Mouse (Mus musculus) forebrain, postnatal 0 days (tissue): ENCODE data around the gene Ttyh1. TPM values are rescaled to one million over a fixed set of nuclear protein-coding genes. Genes with fewer than 3 reads are reported as not detected.
"Not testable (repeated sequence)": the region's sequence is repeated elsewhere in the genome, so short reads cannot be mapped to it uniquely, and the experiment has no call there.

Source experiments
- ATAC-seq: fragments of 200-750 bp; cut with Nextera tagmentation; 2 replicates; pipeline ENCODE4 v1.8.0; 2017; ENCODE audit warnings: mild to moderate bottlenecking, moderate library complexity
- DNase-seq: peaks from one replicate; pipeline ENCODE4 v3.0.0-alpha.2; 2015
- H3K27ac ChIP-seq: fragments of 300-500 bp; sonication (generic); 2 replicates; pipeline ENCODE4 v1.5.1; 2014; ENCODE audit warnings: low read depth, mild to moderate bottlenecking, antibody characterized with exemption, low read length, moderate library complexity, mixed read lengths
- H3K27me3 ChIP-seq: fragments of 300-500 bp; sonication (generic); 2 replicates; pipeline ENCODE4 v1.6.1; 2014; ENCODE audit warnings: mild to moderate bottlenecking, low read length, mixed read lengths; ENCODE audit not compliant: insufficient read depth
- H3K36me3 ChIP-seq: fragments of 300-500 bp; sonication (generic); 2 replicates; pipeline ENCODE4 v1.6.1; 2014; ENCODE audit warnings: mild to moderate bottlenecking, moderate library complexity; ENCODE audit not compliant: insufficient read depth
- H3K4me1 ChIP-seq: fragments of 300-500 bp; sonication (generic); 2 replicates; pipeline ENCODE4 v1.6.1; 2014; ENCODE audit warnings: antibody characterized with exemption; ENCODE audit not compliant: insufficient read depth
- H3K4me2 ChIP-seq: fragments of 300-500 bp; sonication (generic); 2 replicates; pipeline ENCODE4 v1.6.1; 2014; ENCODE audit warnings: low read depth, mild to moderate bottlenecking, moderate library complexity
- H3K4me3 ChIP-seq: fragments of 300-500 bp; sonication (generic); 2 replicates; pipeline ENCODE4 v1.5.1; 2014; ENCODE audit warnings: low read depth, low read length, mixed read lengths
- H3K9ac ChIP-seq: fragments of 300-500 bp; sonication (generic); 2 replicates; pipeline ENCODE4 v1.6.1; 2014; ENCODE audit warnings: mild to moderate bottlenecking
- H3K9me3 ChIP-seq: fragments of 300-500 bp; sonication (generic); 2 replicates; pipeline ENCODE4 v1.6.1; 2016; ENCODE audit warnings: low read length
- CTCF ChIP-seq: sonication (generic); IDR thresholded peaks from 2 replicates; pipeline ENCODE4 v1.5.1; 2016; ENCODE audit warnings: antibody characterized with exemption, control low read depth, low read depth
- WGBS: fragments of 180-500 bp; shearing (Covaris S2); extraction: QIAGEN DNeasy Blood & Tissue Kit; methylation state at CpG from one replicate; pipeline ENCODE4 v1.1.7; 2014; 5-methylcytosine and 5-hydroxymethylcytosine counted together
- polyA plus RNA-seq: library from polyadenylated mRNA; unstranded; fragments of >200 nt; fragmentation: Nextera tagmentation; extraction: Ambion mirVana; gene quantifications from 2 replicates; pipeline ENCODE4 v1.2.1, GENCODE M21; 2015
- total RNA-seq: library from RNA; depleted of rRNA; stranded (reverse); fragments of >200 nt; gene quantifications from 2 replicates; pipeline ENCODE4 v1.2.3, GENCODE M21; 2014

Gene Ttyh1
- total and polyA plus RNA-seq, 2 experiments from 2014 or later, result 160 to 204 TPM

- H3K36me3 ChIP-seq, result peaks cover 24% of the 10 kb centered on the region
- peak overlapping the region; percentile 46 for H3K9ac ChIP-seq
- no peaks in the 10 kb centered on the region for H3K4me1 ChIP-seq
- H3K4me2 ChIP-seq, result peak overlapping the region; percentile 96
- ATAC-seq (peak; percentile 15; the same call in 1 of the 2 replicates), DNase-seq (peak; percentile 59)
- H3K27me3 ChIP-seq, result peaks cover 9% of the 10 kb centered on the region
- TF ChIP-seq CTCF, result no peak
- peak overlapping the region; percentile 74 for H3K4me3 ChIP-seq
- no peaks in the 10 kb centered on the region for H3K9me3 ChIP-seq
- WGBS, result 5% methylated on average over 14 of the region's 14 CpGs
- no peak overlapping the region for H3K27ac ChIP-seq
These were observed 31.6 kb downstream of the Ttyh1 start for GRCm38 (mm10) chr7:4150811-4151221.

GRCm38 (mm10) chr7:4151241-4151640 is 32.0 kb downstream of the Ttyh1 start:
- Histone ChIP-seq H3K27me3 (peaks cover 9% of the 10 kb centered on the region), H3K9me3 (no peaks in the 10 kb centered on the region), H3K4me1 (no peaks in the 10 kb centered on the region), H3K4me3 (peak overlapping the region; percentile 74), H3K4me2 (peak overlapping the region; percentile 96), H3K36me3 (peaks cover 20% of the 10 kb centered on the region), H3K27ac (no peak overlapping the region), H3K9ac (no peak overlapping the region)
- WGBS, result 15% methylated on average over 22 of the region's 22 CpGs
- DNase-seq (no peak), ATAC-seq (no peak)
- no peak for TF ChIP-seq CTCF

- TF ChIP-seq CTCF, result no peak
- no peak for ATAC-seq
- DNase-seq, result no peak
- H3K4me3 ChIP-seq, result no peak overlapping the region
- H3K36me3 ChIP-seq, result no peaks in the 10 kb centered on the region
- H3K9ac ChIP-seq, result no peak overlapping the region
- no peaks in the 10 kb centered on the region for H3K4me1 ChIP-seq
- H3K27me3 ChIP-seq, result peaks cover 9% of the 10 kb centered on the region
- no peak overlapping the region for H3K4me2 ChIP-seq
- no peaks in the 10 kb centered on the region for H3K9me3 ChIP-seq
- 65% methylated on average over 5 of the region's 5 CpGs for WGBS
- H3K27ac ChIP-seq, result no peak overlapping the region
These were observed 35.1 kb downstream of the Ttyh1 start for GRCm38 (mm10) chr7:4154356-4154755.

- WGBS, result 41% methylated on average over 4 of the region's 4 CpGs
- Histone ChIP-seq H3K9ac (no peak overlapping the region), H3K4me2 (no peak overlapping the region), H3K27me3 (peaks cover 9% of the 10 kb centered on the region), H3K4me3 (no peak overlapping the region), H3K27ac (no peak overlapping the region), H3K36me3 (no peaks in the 10 kb centered on the region), H3K9me3 (no peaks in the 10 kb centered on the region), H3K4me1 (no peaks in the 10 kb centered on the region)
- ATAC-seq (no peak), DNase-seq (no peak)
- TF ChIP-seq CTCF, result no peak
These were observed 35.8 kb downstream of the Ttyh1 start for GRCm38 (mm10) chr7:4154976-4155375.

GRCm38 (mm10) chr7:4161596-4161995 is 42.4 kb downstream of the Ttyh1 start:
- not testable (repeated sequence) for H3K4me2 ChIP-seq, H3K36me3 ChIP-seq, H3K9ac ChIP-seq, H3K27me3 ChIP-seq, ATAC-seq, H3K4me3 ChIP-seq, H3K27ac ChIP-seq, H3K9me3 ChIP-seq, DNase-seq, H3K4me1 ChIP-seq
- WGBS, result 95% methylated on average over 4 of the region's 4 CpGs

GRCm38 (mm10) chr7:4163571-4164072 is 44.4 kb downstream of the Ttyh1 start:
- Histone ChIP-seq H3K4me3 (peak overlapping the region; percentile 23), H3K27ac (no peak overlapping the region), H3K9ac (no peak overlapping the region), H3K4me2 (peak overlapping the region; percentile 40), H3K27me3 (no peaks in the 10 kb centered on the region), H3K9me3 (no peaks in the 10 kb centered on the region), H3K4me1 (no peaks in the 10 kb centered on the region), H3K36me3 (no peaks in the 10 kb centered on the region)
- DNase-seq, result no peak
- 4% methylated on average over 11 of the region's 11 CpGs for WGBS
- ATAC-seq, result no peak; the same call in 1 of the 2 replicates
- no peak for TF ChIP-seq CTCF

- Histone ChIP-seq H3K4me1 (no peaks in the 10 kb centered on the region), H3K4me2 (peak within 1 kb of the TSS; percentile 40), H3K4me3 (peak within 1 kb of the TSS; percentile 23), H3K27me3 (no peaks in the 10 kb centered on the region), H3K36me3 (no peaks in the 10 kb centered on the region), H3K27ac (no peak within 1 kb of the TSS), H3K9me3 (no peaks in the 10 kb centered on the region), H3K9ac (0 out of 2 replicates have a peak within 1 kb of the TSS, but pooled peaks have one; percentile 10)
- WGBS, result 2% methylated on average over 19 of the region's 20 CpGs
- DNase-seq, result no peak
- TF ChIP-seq CTCF, result no peak
- peak; percentile 34; the same call in 1 of the 2 replicates for ATAC-seq
These were observed 45.1 kb downstream of the Ttyh1 start, which contains the start of gene Cdc42ep5 for GRCm38 (mm10) chr7:4164090-4164910. Gene Cdc42ep5, minus strand, starts transcription at chr7:4164860.
